Mouse (Mus musculus): ENCODE results near the gene Zfp182. TPM values are rescaled to one million over a fixed set of nuclear protein-coding genes. Genes with fewer than 3 reads are reported as not detected.

The Zfp182 gene
- polyA plus RNA-seq (2012; rRNA removed) = 9.3 and 9.6 TPM in 2 replicates

GRCm38 (mm10) chrX:21061866-21062543 lies at the start of gene Zfp182:
Zfp182 (minus strand) TSS chrX:21062316.
- DNase-seq = peak; percentile 80 to 82
- H3K27ac ChIP-seq (ENCODE audit: insufficient read depth, low read length) = no peak within 1 kb of the TSS; the same call in 1 of the 2 replicates
- peak within 1 kb of the TSS; percentile 81 for H3K4me3 ChIP-seq (replicated peaks; ENCODE audit: insufficient read depth, low read depth, low read length)
- no peaks in the 10 kb centered on the region for H3K27me3 ChIP-seq (ENCODE audit: control insufficient read depth, insufficient read depth, low read length)
- no peaks in the 10 kb centered on the region for H3K4me1 ChIP-seq (ENCODE audit: control insufficient read depth, insufficient read depth, low read length)
- WGBS = 8% methylated on average over 25 of the region's 25 CpGs
- TF ChIP-seq CTCF (IDR thresholded peaks at IDR 0.05; ENCODE audit: borderline replicate concordance, insufficient read depth, low read depth, low read length) = no peak
- TF ChIP-seq POLR2A (IDR thresholded peaks at IDR 0.05; ENCODE audit: borderline replicate concordance, insufficient read depth, low read length) = peak; percentile 53; the same call in 1 of the 2 replicates

- Histone ChIP-seq H3K4me1 (ENCODE audit: control insufficient read depth, insufficient read depth, low read length) (no peaks in the 10 kb centered on the region), H3K27me3 (ENCODE audit: control insufficient read depth, insufficient read depth, low read length) (no peaks in the 10 kb centered on the region), H3K27ac (ENCODE audit: insufficient read depth, low read length) (peak overlapping the region; percentile 89), H3K4me3 (replicated peaks; ENCODE audit: insufficient read depth, low read depth, low read length) (peak overlapping the region; percentile 65)
- TF ChIP-seq POLR2A (IDR thresholded peaks at IDR 0.05; ENCODE audit: borderline replicate concordance, insufficient read depth, low read length) (no peak), CTCF (IDR thresholded peaks at IDR 0.05; ENCODE audit: borderline replicate concordance, insufficient read depth, low read depth, low read length) (no peak)
- 46% methylated on average over 7 of the region's 7 CpGs for WGBS
- DNase-seq = no peak
These were observed 27.7 kb upstream of the Zfp182 start for GRCm38 (mm10) chrX:21089867-21090239.

- TF ChIP-seq POLR2A (IDR thresholded peaks at IDR 0.05; ENCODE audit: borderline replicate concordance, insufficient read depth, low read length) = no peak; the same call in 1 of the 2 replicates
- no peak for TF ChIP-seq CTCF (IDR thresholded peaks at IDR 0.05; ENCODE audit: borderline replicate concordance, insufficient read depth, low read depth, low read length)
- no peaks in the 10 kb centered on the region for H3K27me3 ChIP-seq (ENCODE audit: control insufficient read depth, insufficient read depth, low read length)
- H3K27ac ChIP-seq (ENCODE audit: insufficient read depth, low read length) = peak within 1 kb of the TSS; percentile 89
- no peaks in the 10 kb centered on the region for H3K4me1 ChIP-seq (ENCODE audit: control insufficient read depth, insufficient read depth, low read length)
- peak; percentile 72 to 78 for DNase-seq
- 5% methylated on average over 27 of the region's 27 CpGs for WGBS
- peak within 1 kb of the TSS; percentile 65 for H3K4me3 ChIP-seq (replicated peaks; ENCODE audit: insufficient read depth, low read depth, low read length)
These were observed 27.1 kb upstream of the Zfp182 start, which contains the start of gene Zfp300 for GRCm38 (mm10) chrX:21088983-21089866. Zfp300 (minus strand) TSS chrX:21089527.

GRCm38 (mm10) chrX:21088645-21088982 lies 26.5 kb upstream of the Zfp182 start:
- WGBS = 15% methylated on average over 6 of the region's 6 CpGs
- H3K4me3 ChIP-seq (replicated peaks; ENCODE audit: insufficient read depth, low read depth, low read length) = peak overlapping the region; percentile 65

GRCm38 (mm10) chrX:21068106-21068505 lies 6.0 kb upstream of the Zfp182 start, which contains the start of gene Spaca5:
Spaca5 (plus strand) TSS chrX:21068406.
- no peak for DNase-seq
- Histone ChIP-seq H3K4me1 (ENCODE audit: control insufficient read depth, insufficient read depth, low read length) (no peaks in the 10 kb centered on the region), H3K4me3 (replicated peaks; ENCODE audit: insufficient read depth, low read depth, low read length) (no peak within 1 kb of the TSS), H3K27me3 (ENCODE audit: control insufficient read depth, insufficient read depth, low read length) (no peaks in the 10 kb centered on the region), H3K27ac (ENCODE audit: insufficient read depth, low read length) (no peak within 1 kb of the TSS)
- TF ChIP-seq CTCF (IDR thresholded peaks at IDR 0.05; ENCODE audit: borderline replicate concordance, insufficient read depth, low read depth, low read length) = no peak
- no peak for TF ChIP-seq POLR2A (IDR thresholded peaks at IDR 0.05; ENCODE audit: borderline replicate concordance, insufficient read depth, low read length)

More at GRCm38 (mm10) chrX:21088645-21088982, 26.5 kb upstream of the Zfp182 start:
- no peaks in the 10 kb centered on the region for H3K4me1 ChIP-seq (ENCODE audit: control insufficient read depth, insufficient read depth, low read length)
- 0 out of 2 replicates have a peak overlapping the region, but pooled peaks have one; percentile 8 for H3K27ac ChIP-seq (ENCODE audit: insufficient read depth, low read length)
- no peak for TF ChIP-seq CTCF (IDR thresholded peaks at IDR 0.05; ENCODE audit: borderline replicate concordance, insufficient read depth, low read depth, low read length)
- DNase-seq = no peak
- H3K27me3 ChIP-seq (ENCODE audit: control insufficient read depth, insufficient read depth, low read length) = no peaks in the 10 kb centered on the region

GRCm38 (mm10) chrX:21062544-21062890 lies 401 bp upstream of the Zfp182 start:
- no peak overlapping the region for H3K27ac ChIP-seq (ENCODE audit: insufficient read depth, low read length)
- no peak for DNase-seq
- no peak overlapping the region for H3K4me3 ChIP-seq (replicated peaks; ENCODE audit: insufficient read depth, low read depth, low read length)
- no peaks in the 10 kb centered on the region for H3K4me1 ChIP-seq (ENCODE audit: control insufficient read depth, insufficient read depth, low read length)
- TF ChIP-seq CTCF (IDR thresholded peaks at IDR 0.05; ENCODE audit: borderline replicate concordance, insufficient read depth, low read depth, low read length) = no peak
- no peak for TF ChIP-seq POLR2A (IDR thresholded peaks at IDR 0.05; ENCODE audit: borderline replicate concordance, insufficient read depth, low read length)
- H3K27me3 ChIP-seq (ENCODE audit: control insufficient read depth, insufficient read depth, low read length) = no peaks in the 10 kb centered on the region
- WGBS = 73% methylated on average over 3 of the region's 3 CpGs

- TF ChIP-seq CTCF (IDR thresholded peaks at IDR 0.05; ENCODE audit: borderline replicate concordance, insufficient read depth, low read depth, low read length) = no peak
- no peak for TF ChIP-seq POLR2A (IDR thresholded peaks at IDR 0.05; ENCODE audit: borderline replicate concordance, insufficient read depth, low read length)
- H3K27me3 ChIP-seq (ENCODE audit: control insufficient read depth, insufficient read depth, low read length) = no peaks in the 10 kb centered on the region
- 7% methylated on average over 9 of the region's 9 CpGs for WGBS
- DNase-seq = peak in 1 of 2 experiments; percentile 1
- H3K27ac ChIP-seq (ENCODE audit: insufficient read depth, low read length) = no peak overlapping the region
- peak overlapping the region; percentile 81 for H3K4me3 ChIP-seq (replicated peaks; ENCODE audit: insufficient read depth, low read depth, low read length)
- no peaks in the 10 kb centered on the region for H3K4me1 ChIP-seq (ENCODE audit: control insufficient read depth, insufficient read depth, low read length)
These were observed 656 bp downstream of the Zfp182 start for GRCm38 (mm10) chrX:21061460-21061859.

Data from cerebellum, adult 2 months (tissue).